Mouse (Mus musculus) limb, embryonic 15.5 days (tissue): ENCODE results near the gene Dbx2. TPM values are rescaled to one million over a fixed set of nuclear protein-coding genes. Genes with fewer than 3 reads are reported as not detected.

Experiments used
- ATAC-seq: fragments of 200-750 bp; cut with Nextera tagmentation; 2 replicates; pipeline ENCODE4 v1.8.0; 2017; ENCODE audit warnings: low read depth, moderate TSS enrichment; ENCODE audit not compliant: insufficient number of reproducible peaks, low FRiP score, low TSS enrichment
- H3K27ac ChIP-seq: fragments of 300-500 bp; sonication (generic); 2 replicates; pipeline ENCODE4 v1.5.1; 2015; ENCODE audit warnings: moderate library complexity, mild to moderate bottlenecking, inconsistent platforms
- H3K27me3 ChIP-seq: fragments of 300-500 bp; sonication (generic); 2 replicates; pipeline ENCODE4 v1.6.1; 2015; ENCODE audit warnings: inconsistent platforms
- H3K36me3 ChIP-seq: fragments of 300-500 bp; sonication (generic); 2 replicates; pipeline ENCODE4 v1.6.1; 2015; ENCODE audit warnings: inconsistent platforms
- H3K4me1 ChIP-seq: fragments of 300-500 bp; sonication (generic); 2 replicates; pipeline ENCODE4 v1.6.1; 2015; ENCODE audit warnings: inconsistent platforms
- H3K4me2 ChIP-seq: fragments of 300-500 bp; sonication (generic); 2 replicates; pipeline ENCODE4 v1.6.1; 2015; ENCODE audit warnings: mild to moderate bottlenecking, inconsistent platforms
- H3K4me3 ChIP-seq: fragments of 300-500 bp; sonication (generic); 2 replicates; pipeline ENCODE4 v1.5.1; 2015; ENCODE audit warnings: mild to moderate bottlenecking, inconsistent platforms
- H3K9ac ChIP-seq: fragments of 300-500 bp; sonication (generic); 2 replicates; pipeline ENCODE4 v1.6.1; 2015; ENCODE audit warnings: inconsistent platforms
- H3K9me3 ChIP-seq: fragments of 300-500 bp; sonication (generic); 2 replicates; pipeline ENCODE4 v1.6.1; 2016; ENCODE audit warnings: inconsistent platforms
- whole genome bisulfite sequencing: fragments of 180-500 bp; shearing (Covaris S2); methylation state at CpG from one replicate; pipeline ENCODE4 v1.1.7; 2015; 5-methylcytosine and 5-hydroxymethylcytosine counted together
- polyA plus RNA-seq: library from polyadenylated mRNA; unstranded; fragments of >200 nt; fragmentation: Nextera tagmentation; extraction: Ambion mirVana; gene quantifications from 2 replicates; pipeline ENCODE4 v1.2.1, GENCODE M21; 2015

The Dbx2 gene
- polyA plus RNA-seq, 1 experiment from 2014 or later = 10.8 TPM

DNA sequence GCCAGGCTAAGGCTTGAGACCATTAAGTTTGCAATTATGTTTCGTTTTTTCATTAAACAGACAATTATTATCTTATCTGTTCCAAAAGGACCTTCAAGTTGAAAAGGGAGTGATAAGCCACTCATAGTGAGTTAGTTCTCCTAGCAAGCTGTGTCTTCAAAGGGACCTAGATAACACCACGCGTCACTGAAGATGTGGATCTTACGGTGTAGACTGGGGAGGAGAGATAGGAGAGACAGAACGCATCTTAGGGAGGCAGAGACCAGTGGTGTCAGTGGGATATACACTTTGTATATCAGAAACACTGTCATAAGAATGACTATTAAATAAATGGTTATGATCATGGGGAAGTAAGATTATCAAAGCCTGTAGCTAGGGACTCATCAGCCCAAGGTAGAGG, 4.6 kb upstream of the Dbx2 start:
- H3K36me3 ChIP-seq = no peaks in the 10 kb centered on the region
- no peak for ATAC-seq
- WGBS = 88% methylated on average over 5 of the region's 5 CpGs

DNA sequence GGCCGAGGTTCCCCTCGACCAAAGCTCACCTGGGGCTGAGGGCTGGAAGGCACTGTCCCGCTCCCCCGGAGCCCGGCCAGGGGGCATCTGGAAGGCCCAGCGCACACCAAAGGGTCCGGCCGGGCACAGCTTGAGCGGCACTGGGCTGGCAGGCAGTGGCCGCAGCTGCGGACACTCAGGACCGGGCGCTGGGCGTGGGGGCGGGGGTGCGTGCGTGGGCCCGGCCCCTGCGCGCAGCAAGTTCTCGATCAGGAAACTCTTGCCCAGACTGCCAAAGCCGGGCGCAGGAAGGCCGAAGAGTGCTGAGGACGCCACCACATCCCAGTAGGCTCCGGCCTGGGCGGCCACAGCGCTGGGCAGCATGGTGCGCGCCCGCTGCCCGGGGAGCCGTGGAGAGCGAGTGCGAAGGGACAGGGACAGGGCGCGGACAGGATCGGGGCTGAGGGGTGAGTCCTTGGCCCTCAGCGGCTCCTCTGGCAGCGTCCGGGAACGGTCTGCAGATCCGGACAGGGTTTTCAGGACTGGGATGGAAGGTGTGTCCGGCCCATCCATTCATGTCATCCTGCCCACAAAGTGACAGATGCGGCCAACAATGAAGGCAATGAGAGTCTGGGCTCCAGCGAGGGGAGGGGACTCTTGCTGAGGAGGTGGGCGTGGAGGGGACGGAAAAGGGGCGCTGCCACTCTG, 1.4 kb downstream of the Dbx2 start:
- Histone ChIP-seq H3K36me3 (no peaks in the 10 kb centered on the region), H3K4me3 (peak overlapping the region; percentile 47), H3K9me3 (no peaks in the 10 kb centered on the region), H3K27me3 (peaks cover 56% of the 10 kb centered on the region), H3K27ac (peak overlapping the region; percentile 38; the same call in 1 of the 2 replicates), H3K4me2 (peak overlapping the region; percentile 90), H3K4me1 (peaks cover 20% of the 10 kb centered on the region), H3K9ac (peak overlapping the region; percentile 37; the same call in 1 of the 2 replicates)
- ATAC-seq = no peak
- WGBS = 1% methylated on average over 49 of the region's 49 CpGs

More for the DNA sequence above, 4.6 kb upstream of the Dbx2 start:
- Histone ChIP-seq H3K9me3 (no peaks in the 10 kb centered on the region), H3K4me1 (no peaks in the 10 kb centered on the region), H3K27me3 (peaks cover 4% of the 10 kb centered on the region; the same call in 1 of the 2 replicates), H3K9ac (no peak overlapping the region), H3K4me2 (no peak overlapping the region), H3K27ac (no peak overlapping the region), H3K4me3 (no peak overlapping the region)

DNA sequence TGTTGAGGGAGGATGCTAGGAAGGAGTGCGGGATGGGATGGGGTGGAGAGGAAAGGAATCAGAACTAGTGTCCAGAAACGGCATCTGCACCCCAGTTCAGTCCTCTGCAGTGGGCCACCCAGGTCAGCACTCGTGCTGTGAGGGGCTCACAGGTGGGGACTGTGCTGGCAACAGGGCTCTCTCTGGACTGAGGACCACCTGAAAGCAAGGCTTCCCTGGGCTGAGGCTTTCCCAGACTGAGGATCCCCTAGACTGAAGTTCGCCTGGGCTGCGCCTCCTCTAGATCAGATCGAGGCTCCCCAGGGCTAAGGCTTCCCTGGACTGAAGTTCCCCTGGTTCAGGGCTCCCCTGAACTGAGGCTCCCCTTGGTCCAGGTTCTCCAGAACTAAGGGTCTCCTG, 1.9 kb downstream of the Dbx2 start:
- no peaks in the 10 kb centered on the region for H3K9me3 ChIP-seq
- H3K9ac ChIP-seq = no peak overlapping the region
- H3K4me3 ChIP-seq = peak overlapping the region; percentile 47
- H3K4me1 ChIP-seq = peaks cover 20% of the 10 kb centered on the region
- WGBS = 9% methylated on average over 6 of the region's 6 CpGs
- peaks cover 58% of the 10 kb centered on the region for H3K27me3 ChIP-seq
- no peak for ATAC-seq
- no peaks in the 10 kb centered on the region for H3K36me3 ChIP-seq
- H3K27ac ChIP-seq = peak overlapping the region; percentile 38; the same call in 1 of the 2 replicates
- peak overlapping the region; percentile 90 for H3K4me2 ChIP-seq

GRCm38 (mm10) chr15:95652898-95653707, 2.7 kb downstream of the Dbx2 start:
- 9% methylated on average over 23 of the region's 23 CpGs for WGBS
- H3K9ac ChIP-seq = no peak overlapping the region
- H3K4me1 ChIP-seq = peaks cover 20% of the 10 kb centered on the region

GRCm38 (mm10) chr15:95651824-95652223, 3.9 kb downstream of the Dbx2 start:
- H3K9me3 ChIP-seq = no peaks in the 10 kb centered on the region
- H3K27ac ChIP-seq = no peak overlapping the region
- H3K4me3 ChIP-seq = no peak overlapping the region
- peaks cover 58% of the 10 kb centered on the region for H3K27me3 ChIP-seq
- H3K36me3 ChIP-seq = no peaks in the 10 kb centered on the region
- WGBS = 18% methylated on average over 3 of the region's 3 CpGs
- H3K4me2 ChIP-seq = no peak overlapping the region
- no peak for ATAC-seq
- peaks cover 20% of the 10 kb centered on the region for H3K4me1 ChIP-seq
- no peak overlapping the region for H3K9ac ChIP-seq

More at GRCm38 (mm10) chr15:95652898-95653707, 2.7 kb downstream of the Dbx2 start:
- no peak for ATAC-seq
- Histone ChIP-seq H3K9me3 (no peaks in the 10 kb centered on the region), H3K4me2 (peak overlapping the region; percentile 90; the same call in 1 of the 2 replicates), H3K36me3 (no peaks in the 10 kb centered on the region), H3K27ac (no peak overlapping the region), H3K27me3 (peaks cover 58% of the 10 kb centered on the region), H3K4me3 (peak overlapping the region; percentile 47)

GRCm38 (mm10) chr15:95643505-95644029, 12.2 kb downstream of the Dbx2 start:
- Histone ChIP-seq H3K27ac (no peak overlapping the region), H3K4me1 (peaks cover 21% of the 10 kb centered on the region), H3K27me3 (no peaks in the 10 kb centered on the region; the same call in 1 of the 2 replicates), H3K4me3 (no peak overlapping the region), H3K9me3 (no peaks in the 10 kb centered on the region), H3K4me2 (no peak overlapping the region), H3K36me3 (no peaks in the 10 kb centered on the region), H3K9ac (no peak overlapping the region)
- WGBS = 79% methylated on average over 15 of the region's 15 CpGs
- no peak for ATAC-seq

- peaks cover 26% of the 10 kb centered on the region for H3K4me1 ChIP-seq
- no peaks in the 10 kb centered on the region; the same call in 1 of the 2 replicates for H3K27me3 ChIP-seq
- H3K9me3 ChIP-seq = no peaks in the 10 kb centered on the region
- no peak overlapping the region for H3K4me3 ChIP-seq
- H3K27ac ChIP-seq = 0 out of 2 replicates have a peak overlapping the region, but pooled peaks have one; percentile 2
- ATAC-seq = 0 out of 2 replicates have a peak, but pooled peaks have one; percentile 30
- 16% methylated on average over 11 of the region's 11 CpGs for WGBS
- no peaks in the 10 kb centered on the region for H3K36me3 ChIP-seq
- H3K9ac ChIP-seq = no peak overlapping the region
- peak overlapping the region; percentile 24; the same call in 1 of the 2 replicates for H3K4me2 ChIP-seq
Measured at GRCm38 (mm10) chr15:95640347-95640746, 15.4 kb downstream of the Dbx2 start.

- Histone ChIP-seq H3K9me3 (no peaks in the 10 kb centered on the region), H3K4me3 (no peak overlapping the region), H3K4me2 (peak overlapping the region; percentile 8; the same call in 1 of the 2 replicates), H3K27me3 (no peaks in the 10 kb centered on the region; the same call in 1 of the 2 replicates), H3K4me1 (peaks cover 26% of the 10 kb centered on the region), H3K27ac (peak overlapping the region; percentile 43; the same call in 1 of the 2 replicates), H3K9ac (no peak overlapping the region), H3K36me3 (no peaks in the 10 kb centered on the region)
- no peak for ATAC-seq
- 40% methylated on average over 9 of the region's 9 CpGs for WGBS
Measured at GRCm38 (mm10) chr15:95639829-95640134, 16.0 kb downstream of the Dbx2 start.

- no peak overlapping the region for H3K9ac ChIP-seq
- 55% methylated on average over 20 of the region's 20 CpGs for WGBS
Measured at GRCm38 (mm10) chr15:95639115-95639828, 16.5 kb downstream of the Dbx2 start.

DNA sequence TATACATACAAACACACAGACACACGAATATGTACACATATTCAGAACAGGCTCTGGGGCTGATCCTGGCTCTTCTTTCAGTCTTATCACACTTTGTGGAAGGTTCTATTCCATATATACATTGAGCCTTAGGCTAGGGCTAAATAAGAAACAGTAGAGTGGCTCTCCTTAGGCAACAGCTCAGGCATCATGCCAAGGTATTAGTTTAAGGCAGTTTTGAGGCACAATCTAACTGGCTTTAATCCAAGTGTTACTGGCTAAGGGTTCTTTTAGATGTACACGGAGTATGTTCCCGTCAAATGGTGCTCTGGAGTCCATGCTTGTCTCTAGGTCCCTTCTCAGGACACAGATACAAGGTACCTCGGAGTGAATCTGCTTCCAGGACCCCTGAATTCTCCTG, 31.4 kb downstream of the Dbx2 start:
- no peak for ATAC-seq
- no peak overlapping the region for H3K9ac ChIP-seq
- 60% methylated on average over 4 of the region's 4 CpGs for WGBS
- 0 out of 2 replicates have a peak, but pooled peaks cover 5% of the 10 kb centered on the region for H3K4me1 ChIP-seq
- no peak overlapping the region for H3K4me3 ChIP-seq
- no peaks in the 10 kb centered on the region for H3K27me3 ChIP-seq
- H3K9me3 ChIP-seq = no peaks in the 10 kb centered on the region
- H3K4me2 ChIP-seq = no peak overlapping the region
- H3K36me3 ChIP-seq = no peaks in the 10 kb centered on the region
- H3K27ac ChIP-seq = no peak overlapping the region

More at GRCm38 (mm10) chr15:95639115-95639828, 16.5 kb downstream of the Dbx2 start:
- H3K36me3 ChIP-seq = no peaks in the 10 kb centered on the region
- no peaks in the 10 kb centered on the region; the same call in 1 of the 2 replicates for H3K27me3 ChIP-seq
- H3K4me3 ChIP-seq = no peak overlapping the region
- H3K4me2 ChIP-seq = peak overlapping the region; percentile 8; the same call in 1 of the 2 replicates
- peak overlapping the region; percentile 43; the same call in 1 of the 2 replicates for H3K27ac ChIP-seq
- ATAC-seq = no peak
- no peaks in the 10 kb centered on the region for H3K9me3 ChIP-seq
- H3K4me1 ChIP-seq = peaks cover 26% of the 10 kb centered on the region

GRCm38 (mm10) chr15:95622797-95623196, 33.0 kb downstream of the Dbx2 start:
- no peak overlapping the region for H3K4me2 ChIP-seq
- ATAC-seq = no peak
- H3K36me3 ChIP-seq = no peaks in the 10 kb centered on the region
- H3K4me1 ChIP-seq = 0 out of 2 replicates have a peak, but pooled peaks cover 5% of the 10 kb centered on the region
- no peak overlapping the region for H3K27ac ChIP-seq
- H3K9me3 ChIP-seq = no peaks in the 10 kb centered on the region
- no peak overlapping the region for H3K9ac ChIP-seq
- WGBS = 56% methylated on average over 8 of the region's 8 CpGs
- no peak overlapping the region for H3K4me3 ChIP-seq
- H3K27me3 ChIP-seq = no peaks in the 10 kb centered on the region
